ENCODE assay signal across 7 mouse cellular contexts in the genomic region with DNA sequence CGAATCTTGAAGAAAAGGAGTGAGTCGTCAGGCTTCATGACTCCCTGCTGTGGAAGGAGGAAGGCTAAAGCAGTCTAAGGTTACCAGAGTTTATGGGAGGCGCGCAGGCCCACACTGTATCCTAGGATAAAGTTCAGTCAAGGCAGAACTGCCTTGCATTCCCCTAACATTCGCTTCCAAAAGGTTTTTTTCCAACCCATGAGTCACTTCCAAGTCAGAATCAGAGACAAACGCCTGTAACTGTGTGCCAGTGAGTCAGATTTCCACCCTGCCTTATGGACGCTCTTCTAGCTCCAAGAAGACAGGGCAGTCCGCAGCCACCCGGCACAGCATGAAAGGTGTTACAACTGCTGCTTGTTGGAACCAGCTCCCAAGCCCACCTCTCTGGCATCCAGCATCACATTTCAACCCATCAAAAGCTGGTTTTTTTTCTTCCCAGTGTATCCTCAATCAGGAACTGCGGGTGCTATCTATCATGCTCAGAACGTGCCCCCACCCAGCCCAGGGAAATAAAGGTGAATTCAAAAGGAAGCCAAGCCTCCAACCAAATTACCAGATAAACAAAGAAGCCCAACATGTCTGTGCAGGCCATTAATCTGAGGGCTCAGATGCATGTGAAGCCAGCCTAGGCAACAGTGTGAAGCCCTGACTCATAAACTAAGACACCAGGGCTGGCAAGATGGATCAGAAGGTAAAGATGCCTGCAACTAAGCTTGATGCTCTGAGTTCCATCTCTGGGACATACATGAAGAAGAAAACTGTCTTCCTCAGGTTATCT.
A peak's percentile ranks its signal among the peaks of the same experiment; 100 is the strongest.
DNase-seq lines count a peak whose midpoint lies in the region; TF ChIP-seq lines count a peak whose summit lies in the region.

No protein-coding gene starts in this region.

- TF ChIP-seq CTCF in cerebellum, adult 2 months (IDR thresholded peaks at IDR 0.05; ENCODE audit: borderline replicate concordance, insufficient read depth, low read depth, low read length) = no peak

- no peak overlapping the region for H3K4me3 ChIP-seq in cerebellum, adult 2 months (replicated peaks; ENCODE audit: insufficient read depth, low read depth, low read length)

- intact Hi-C loops in gastrocnemius, postnatal 14 days (cut with DNase I; ENCODE audit: low total_unique reads) = no loop called here

- no peak for TF ChIP-seq POLR2A in cerebellum, adult 2 months (IDR thresholded peaks at IDR 0.05; ENCODE audit: borderline replicate concordance, insufficient read depth, low read length)

- 28% methylated on average over 11 of the region's 11 CpGs for WGBS in cerebellum, adult 2 months

- H3K4me1 ChIP-seq in cerebellum, adult 2 months (ENCODE audit: control insufficient read depth, insufficient read depth, low read length) = peaks cover 18% of the 10 kb centered on the region

- H3K27ac ChIP-seq in cerebellum, adult 2 months (ENCODE audit: insufficient read depth, low read length) = no peak overlapping the region

- peak; percentile 60 to 63 for DNase-seq in right cerebral cortex, adult 2 months (ENCODE audit: low spot score in 2 of 2)
- no peak for DNase-seq in right cerebral cortex, postnatal 4 days
- DNase-seq in cerebellum, adult 2 months = peak; percentile 73 to 89
- DNase-seq in gastrocnemius, postnatal 14 days = peak; percentile 22
- peak; percentile 24 for DNase-seq in left cerebral cortex, adult 11 months (ENCODE audit: low spot score)
- DNase-seq in retina, embryonic 14.5 days (ENCODE audit: low spot score) = no peak
- no peak for DNase-seq in spleen, postnatal 14 days (ENCODE audit: low spot score in 2 of 2)

- H3K27me3 ChIP-seq in cerebellum, adult 2 months (ENCODE audit: control insufficient read depth, insufficient read depth, low read length) = no peaks in the 10 kb centered on the region

Comparison
In these comparisons a context has a peak if more than half of its experiments do, and no peak if none do; other contexts are left out.
1. DNase-seq: peak in right cerebral cortex, adult 2 months (2 of 2), cerebellum, adult 2 months (2 of 2), gastrocnemius, postnatal 14 days (single experiment) and left cerebral cortex, adult 11 months (single experiment); none in right cerebral cortex, postnatal 4 days (single experiment), retina, embryonic 14.5 days (single experiment) and spleen, postnatal 14 days (0 of 2).